Mouse (Mus musculus) lung, adult 18-20 months (tissue): ENCODE data around the gene Rnf5.

Source experiments
- DNase-seq, 2 experiments: peaks; one replicate each; pipeline ENCODE4 v3.0.0; 2022; ENCODE audit warnings: mixed read lengths in 2 of 2

Rnf5 gene

GRCm38 (mm10) chr17:34604511-34605237 lies 1.2 kb upstream of the Rnf5 start:
- peak; percentile 80 to 86 for DNase-seq

GRCm38 (mm10) chr17:34604061-34604508 lies 595 bp upstream of the Rnf5 start, which contains the start of gene Agpat1:
TSS of gene Agpat1 (plus strand) at chr17:34604262.
- DNase-seq, result peak; percentile 99

GRCm38 (mm10) chr17:34601796-34602195 lies 1.7 kb downstream of the Rnf5 start:
- no peak for DNase-seq

- DNase-seq, result no peak
These were observed 3.6 kb downstream of the Rnf5 start for GRCm38 (mm10) chr17:34599891-34600290.

- DNase-seq, result peak; percentile 81 to 87
These were observed 5.9 kb downstream of the Rnf5 start, which contains the start of gene Ager for GRCm38 (mm10) chr17:34597566-34598095. TSS of gene Ager (plus strand) at chr17:34597862.

- DNase-seq, result peak in 1 of 2 experiments; percentile 59
These were observed 7.4 kb downstream of the Rnf5 start for GRCm38 (mm10) chr17:34596098-34596497.

- DNase-seq, result peak in 1 of 2 experiments; percentile 44
These were observed 9.6 kb downstream of the Rnf5 start for GRCm38 (mm10) chr17:34593752-34594525.

GRCm38 (mm10) chr17:34592581-34593549 lies 10.6 kb downstream of the Rnf5 start:
- DNase-seq, result peak in 1 of 2 experiments; percentile 58

- DNase-seq, result peak; percentile 89 to 92
These were observed 11.5 kb downstream of the Rnf5 start for GRCm38 (mm10) chr17:34591994-34592375.

- DNase-seq, result no peak
These were observed 12.2 kb downstream of the Rnf5 start, which contains the start of gene Pbx2 for GRCm38 (mm10) chr17:34591029-34591993. TSS of gene Pbx2 (plus strand) at chr17:34591266.

- no peak for DNase-seq
These were observed 13.1 kb downstream of the Rnf5 start for GRCm38 (mm10) chr17:34590154-34590987.

GRCm38 (mm10) chr17:34589681-34590101 lies 13.8 kb downstream of the Rnf5 start, which contains the start of gene Gpsm3:
TSS of gene Gpsm3 (plus strand) at chr17:34589806.
- peak; percentile 72 to 76 for DNase-seq

GRCm38 (mm10) chr17:34589206-34589605 lies 14.3 kb downstream of the Rnf5 start:
- no peak for DNase-seq

- no peak for DNase-seq
These were observed 14.7 kb downstream of the Rnf5 start for GRCm38 (mm10) chr17:34588767-34589166.

GRCm38 (mm10) chr17:34587814-34588213 lies 15.7 kb downstream of the Rnf5 start:
- no peak for DNase-seq

GRCm38 (mm10) chr17:34587423-34587811 lies 16.1 kb downstream of the Rnf5 start:
- peak; percentile 95 to 96 for DNase-seq

GRCm38 (mm10) chr17:34586796-34587422 lies 16.6 kb downstream of the Rnf5 start:
- DNase-seq, result peak; percentile 82 to 88

- DNase-seq, result no peak
These were observed 17.4 kb downstream of the Rnf5 start for GRCm38 (mm10) chr17:34585877-34586771.
